Mouse (Mus musculus): ENCODE measurements around the gene Paqr9. TPM values are rescaled to one million over a fixed set of nuclear protein-coding genes. Genes with fewer than 3 reads are reported as not detected.
A peak's percentile ranks its signal among the peaks of the same experiment; 100 is the strongest.
"Not testable (repeated sequence)": the region's sequence is repeated elsewhere in the genome, so short reads cannot be mapped to it uniquely, and the experiment has no call there.

Paqr9 gene
- polyA plus RNA-seq (2012; ENCODE audit: insufficient read depth, insufficient read length, missing spikeins), result not detected in 2 replicates

- TF ChIP-seq CTCF (IDR thresholded peaks at IDR 0.05; ENCODE audit: low read depth, low read length), result no peak
- TF ChIP-seq POLR2A (IDR thresholded peaks at IDR 0.05; ENCODE audit: borderline replicate concordance, low read depth, low read length), result no peak
- H3K4me3 ChIP-seq (ENCODE audit: insufficient read depth, low read length), result peak within 1 kb of the TSS; percentile 46
- H3K27ac ChIP-seq (ENCODE audit: insufficient read depth, low read depth, low read length), result no peak within 1 kb of the TSS
- H3K4me1 ChIP-seq (ENCODE audit: control insufficient read depth, insufficient read depth, low read length), result no peaks in the 10 kb centered on the region
Measured at GRCm38 (mm10) chr9:95559059-95559935, at the start of gene Paqr9. Gene Paqr9 (plus strand): TSS chr9:95559657.

GRCm38 (mm10) chr9:95510693-95511404 is 48.6 kb upstream of the Paqr9 start:
- H3K4me1 ChIP-seq (ENCODE audit: control insufficient read depth, insufficient read depth, low read length), result peaks cover 23% of the 10 kb centered on the region
- TF ChIP-seq POLR2A (IDR thresholded peaks at IDR 0.05; ENCODE audit: borderline replicate concordance, low read depth, low read length) (no peak), CTCF (IDR thresholded peaks at IDR 0.05; ENCODE audit: low read depth, low read length) (no peak)
- peak overlapping the region; percentile 82 for H3K4me3 ChIP-seq (ENCODE audit: insufficient read depth, low read length)
- peak overlapping the region; percentile 89 for H3K27ac ChIP-seq (ENCODE audit: insufficient read depth, low read depth, low read length)

GRCm38 (mm10) chr9:95511472-95512330 is 47.8 kb upstream of the Paqr9 start, which contains the start of gene U2surp:
Gene U2surp (minus strand): TSS chr9:95511996.
- TF ChIP-seq CTCF (IDR thresholded peaks at IDR 0.05; ENCODE audit: low read depth, low read length), result no peak
- no peak for TF ChIP-seq POLR2A (IDR thresholded peaks at IDR 0.05; ENCODE audit: borderline replicate concordance, low read depth, low read length)
- Histone ChIP-seq H3K4me1 (ENCODE audit: control insufficient read depth, insufficient read depth, low read length) (peaks cover 23% of the 10 kb centered on the region), H3K4me3 (ENCODE audit: insufficient read depth, low read length) (peak within 1 kb of the TSS; percentile 82), H3K27ac (ENCODE audit: insufficient read depth, low read depth, low read length) (peak within 1 kb of the TSS; percentile 89)

GRCm38 (mm10) chr9:95512331-95513030 is 47.0 kb upstream of the Paqr9 start:
- H3K4me1 ChIP-seq (ENCODE audit: control insufficient read depth, insufficient read depth, low read length), result peaks cover 20% of the 10 kb centered on the region
- peak overlapping the region; percentile 63 for H3K4me3 ChIP-seq (ENCODE audit: insufficient read depth, low read length)
- TF ChIP-seq CTCF (IDR thresholded peaks at IDR 0.05; ENCODE audit: low read depth, low read length) (no peak), POLR2A (IDR thresholded peaks at IDR 0.05; ENCODE audit: borderline replicate concordance, low read depth, low read length) (no peak)
- H3K27ac ChIP-seq (ENCODE audit: insufficient read depth, low read depth, low read length), result peak overlapping the region; percentile 88

GRCm38 (mm10) chr9:95513776-95514175 is 45.7 kb upstream of the Paqr9 start:
- H3K4me1 ChIP-seq (ENCODE audit: control insufficient read depth, insufficient read depth, low read length), result peaks cover 18% of the 10 kb centered on the region
- peak overlapping the region; percentile 28 for H3K27ac ChIP-seq (ENCODE audit: insufficient read depth, low read depth, low read length)
- H3K4me3 ChIP-seq (ENCODE audit: insufficient read depth, low read length), result no peak overlapping the region
- TF ChIP-seq POLR2A (IDR thresholded peaks at IDR 0.05; ENCODE audit: borderline replicate concordance, low read depth, low read length) (no peak), CTCF (IDR thresholded peaks at IDR 0.05; ENCODE audit: low read depth, low read length) (no peak)

GRCm38 (mm10) chr9:95514361-95514760 is 45.1 kb upstream of the Paqr9 start:
- peaks cover 16% of the 10 kb centered on the region for H3K4me1 ChIP-seq (ENCODE audit: control insufficient read depth, insufficient read depth, low read length)
- not testable (repeated sequence) for H3K4me3 ChIP-seq (ENCODE audit: insufficient read depth, low read length); H3K27ac ChIP-seq (ENCODE audit: insufficient read depth, low read depth, low read length)

- H3K27ac ChIP-seq (ENCODE audit: insufficient read depth, low read depth, low read length), result no peak overlapping the region
- no peak overlapping the region for H3K4me3 ChIP-seq (ENCODE audit: insufficient read depth, low read length)
- TF ChIP-seq CTCF (IDR thresholded peaks at IDR 0.05; ENCODE audit: low read depth, low read length) (no peak), POLR2A (IDR thresholded peaks at IDR 0.05; ENCODE audit: borderline replicate concordance, low read depth, low read length) (no peak)
- no peaks in the 10 kb centered on the region for H3K4me1 ChIP-seq (ENCODE audit: control insufficient read depth, insufficient read depth, low read length)
Measured at GRCm38 (mm10) chr9:95520563-95520962, 38.9 kb upstream of the Paqr9 start.

- Histone ChIP-seq H3K27ac (ENCODE audit: insufficient read depth, low read depth, low read length) (no peak overlapping the region), H3K4me1 (ENCODE audit: control insufficient read depth, insufficient read depth, low read length) (no peaks in the 10 kb centered on the region), H3K4me3 (ENCODE audit: insufficient read depth, low read length) (no peak overlapping the region)
- TF ChIP-seq POLR2A (IDR thresholded peaks at IDR 0.05; ENCODE audit: borderline replicate concordance, low read depth, low read length) (no peak), CTCF (IDR thresholded peaks at IDR 0.05; ENCODE audit: low read depth, low read length) (no peak)
Measured at GRCm38 (mm10) chr9:95521031-95521430, 38.4 kb upstream of the Paqr9 start.

GRCm38 (mm10) chr9:95521566-95521965 is 37.9 kb upstream of the Paqr9 start:
- Histone ChIP-seq H3K4me1 (ENCODE audit: control insufficient read depth, insufficient read depth, low read length) (no peaks in the 10 kb centered on the region), H3K4me3 (ENCODE audit: insufficient read depth, low read length) (no peak overlapping the region), H3K27ac (ENCODE audit: insufficient read depth, low read depth, low read length) (no peak overlapping the region)
- TF ChIP-seq CTCF (IDR thresholded peaks at IDR 0.05; ENCODE audit: low read depth, low read length) (no peak), POLR2A (IDR thresholded peaks at IDR 0.05; ENCODE audit: borderline replicate concordance, low read depth, low read length) (no peak)

All from bone marrow macrophage, adult 2 months (primary cell).